Mouse (Mus musculus): ENCODE data around the gene Ppfia4. TPM values are rescaled to one million over a fixed set of nuclear protein-coding genes. Genes with fewer than 3 reads are reported as not detected.

Gene Ppfia4
- polyA plus RNA-seq, 1 experiment, result 8.9 TPM

DNA sequence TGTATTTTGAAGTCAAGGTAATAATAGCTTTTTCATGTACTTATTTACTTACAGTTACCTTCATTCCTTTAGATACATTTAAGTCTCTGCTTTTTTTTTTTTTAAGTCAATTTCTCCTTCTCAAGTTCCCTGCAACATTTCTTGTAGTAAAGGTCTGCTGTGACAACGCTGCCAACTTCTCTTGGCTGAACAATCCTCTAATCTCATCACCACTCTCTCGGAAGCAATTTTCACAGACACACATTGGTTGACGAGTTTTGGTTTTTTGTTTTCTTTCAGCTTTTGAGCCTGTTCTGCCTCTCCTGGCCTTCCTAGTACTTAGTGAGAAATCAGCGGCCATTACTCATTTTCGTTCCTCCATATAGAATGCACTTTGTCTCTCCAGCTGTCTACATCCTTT, 52.6 kb downstream of the Ppfia4 start:
- TF ChIP-seq POLR2A (IDR thresholded peaks at IDR 0.05; ENCODE audit: low read depth, low read length), result no peak
- TF ChIP-seq CTCF (IDR thresholded peaks at IDR 0.05; ENCODE audit: extremely low read depth, insufficient read length, insufficient replicate concordance, low read depth, low read length), result no peak
- Histone ChIP-seq H3K36me3 (ENCODE audit: control insufficient read depth, insufficient read depth, low read length) (no peaks in the 10 kb centered on the region), H3K27me3 (ENCODE audit: control insufficient read depth, insufficient read depth, low read length) (no peaks in the 10 kb centered on the region), H3K4me1 (ENCODE audit: control insufficient read depth, insufficient read depth, insufficient read length, low read length) (peaks cover 9% of the 10 kb centered on the region; the same call in 1 of the 2 replicates), H3K4me3 (ENCODE audit: low read depth, low read length) (no peak overlapping the region), H3K27ac (ENCODE audit: insufficient read depth, low read depth, low read length) (no peak overlapping the region)
- WGBS, result 88% methylated on average over 5 of the region's 5 CpGs

DNA sequence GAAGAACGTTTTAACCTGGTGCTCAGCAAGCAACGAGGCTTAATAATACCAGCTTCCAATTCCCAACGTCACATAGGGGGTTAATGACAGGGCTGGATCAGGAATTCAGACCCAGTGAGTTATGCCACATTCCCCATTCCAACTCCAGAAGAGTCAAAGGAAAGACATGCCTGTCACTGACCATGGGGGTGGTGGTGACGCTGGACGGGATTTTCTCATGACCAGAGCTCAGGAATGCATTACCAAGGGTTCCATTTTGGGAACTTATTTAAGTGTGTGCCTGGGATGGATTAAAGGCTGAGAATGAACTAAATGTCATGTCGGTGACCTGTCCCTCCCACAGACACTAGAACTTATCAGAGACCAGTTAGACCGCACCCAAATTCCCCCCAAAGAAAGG, 55.9 kb downstream of the Ppfia4 start:
- Histone ChIP-seq H3K27ac (ENCODE audit: insufficient read depth, low read depth, low read length) (no peak overlapping the region), H3K27me3 (ENCODE audit: control insufficient read depth, insufficient read depth, low read length) (no peaks in the 10 kb centered on the region), H3K4me3 (ENCODE audit: low read depth, low read length) (no peak overlapping the region), H3K36me3 (ENCODE audit: control insufficient read depth, insufficient read depth, low read length) (no peaks in the 10 kb centered on the region), H3K4me1 (ENCODE audit: control insufficient read depth, insufficient read depth, insufficient read length, low read length) (peaks cover 17% of the 10 kb centered on the region; the same call in 1 of the 2 replicates)
- TF ChIP-seq CTCF (IDR thresholded peaks at IDR 0.05; ENCODE audit: extremely low read depth, insufficient read length, insufficient replicate concordance, low read depth, low read length), result no peak
- no peak for TF ChIP-seq POLR2A (IDR thresholded peaks at IDR 0.05; ENCODE audit: low read depth, low read length)
- 89% methylated on average over 7 of the region's 7 CpGs for WGBS

DNA sequence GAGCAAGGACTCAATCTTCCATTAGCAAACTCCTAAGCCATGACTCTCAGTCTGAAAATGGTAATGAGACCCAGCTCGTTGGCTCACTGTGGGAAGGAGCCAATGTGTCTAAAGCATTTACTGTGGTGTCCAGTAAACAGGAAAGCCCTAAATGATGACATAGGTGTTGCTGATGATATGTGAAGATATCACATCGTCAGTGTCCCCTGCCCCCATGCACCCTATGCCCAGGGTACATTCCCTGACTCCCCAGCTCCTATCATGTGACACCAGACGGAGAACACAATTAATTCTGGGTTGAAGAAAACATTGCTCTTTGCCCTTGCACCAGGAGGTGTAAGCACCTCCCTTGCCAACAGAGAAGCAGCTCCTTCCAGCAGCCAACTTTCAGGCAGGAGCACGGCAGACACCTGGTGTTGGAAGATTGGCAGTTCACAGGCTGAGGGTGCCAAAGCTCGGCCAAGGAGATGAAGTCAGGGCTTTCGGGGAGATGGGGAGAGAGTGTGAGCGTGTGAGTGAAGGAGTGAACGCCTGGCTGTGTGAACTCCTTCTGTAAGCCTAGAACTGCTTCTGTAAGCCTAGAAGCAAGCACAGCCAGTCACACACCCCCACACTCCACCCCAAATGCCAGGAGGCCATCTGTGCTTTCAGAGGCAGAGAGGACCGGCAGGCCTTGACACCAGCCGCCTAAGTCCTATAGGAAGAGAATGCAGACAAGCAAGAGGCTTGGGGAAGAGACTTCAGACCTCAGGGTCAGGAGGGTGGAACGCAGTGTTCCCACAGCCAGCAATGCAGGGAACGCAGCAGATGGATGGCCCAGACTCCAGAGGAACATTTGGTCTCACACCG, 56.9 kb downstream of the Ppfia4 start:
- 0 out of 2 replicates have a peak overlapping the region, but pooled peaks have one; percentile 19 for H3K27ac ChIP-seq (ENCODE audit: insufficient read depth, low read depth, low read length)
- H3K27me3 ChIP-seq (ENCODE audit: control insufficient read depth, insufficient read depth, low read length), result no peaks in the 10 kb centered on the region
- TF ChIP-seq POLR2A (IDR thresholded peaks at IDR 0.05; ENCODE audit: low read depth, low read length) (no peak), CTCF (IDR thresholded peaks at IDR 0.05; ENCODE audit: extremely low read depth, insufficient read length, insufficient replicate concordance, low read depth, low read length) (no peak)
- H3K4me3 ChIP-seq (ENCODE audit: low read depth, low read length), result no peak overlapping the region
- H3K4me1 ChIP-seq (ENCODE audit: control insufficient read depth, insufficient read depth, insufficient read length, low read length), result peaks cover 17% of the 10 kb centered on the region; the same call in 1 of the 2 replicates
- 37% methylated on average over 13 of the region's 13 CpGs for WGBS
- no peaks in the 10 kb centered on the region for H3K36me3 ChIP-seq (ENCODE audit: control insufficient read depth, insufficient read depth, low read length)

DNA sequence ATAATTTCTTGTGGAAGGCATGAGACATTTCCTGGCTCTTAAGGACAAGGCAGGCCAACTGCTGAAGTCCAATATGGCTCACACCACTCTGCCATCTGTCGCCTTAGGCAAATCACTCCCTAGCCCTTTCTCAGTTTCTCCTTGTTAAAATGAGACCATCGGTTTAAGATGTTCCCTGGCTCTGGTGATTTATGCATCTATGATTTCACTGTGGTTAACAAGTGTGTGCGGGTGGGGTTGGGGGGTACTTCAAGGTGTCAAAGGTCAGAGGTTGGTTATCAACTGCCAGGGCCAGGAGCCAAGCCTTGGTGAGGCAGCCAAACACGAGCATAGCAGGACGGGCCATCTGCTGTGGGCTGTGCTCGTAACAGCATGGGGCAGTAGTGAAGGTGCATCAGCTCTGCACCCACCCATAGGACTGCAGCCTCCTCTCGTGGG, 58.2 kb downstream of the Ppfia4 start:
- Histone ChIP-seq H3K4me1 (ENCODE audit: control insufficient read depth, insufficient read depth, insufficient read length, low read length) (peaks cover 17% of the 10 kb centered on the region; the same call in 1 of the 2 replicates), H3K4me3 (ENCODE audit: low read depth, low read length) (no peak overlapping the region), H3K36me3 (ENCODE audit: control insufficient read depth, insufficient read depth, low read length) (no peaks in the 10 kb centered on the region), H3K27me3 (ENCODE audit: control insufficient read depth, insufficient read depth, low read length) (no peaks in the 10 kb centered on the region), H3K27ac (ENCODE audit: insufficient read depth, low read depth, low read length) (no peak overlapping the region)
- 39% methylated on average over 7 of the region's 7 CpGs for WGBS
- no peak for TF ChIP-seq POLR2A (IDR thresholded peaks at IDR 0.05; ENCODE audit: low read depth, low read length)
- TF ChIP-seq CTCF (IDR thresholded peaks at IDR 0.05; ENCODE audit: extremely low read depth, insufficient read length, insufficient replicate concordance, low read depth, low read length), result no peak

DNA sequence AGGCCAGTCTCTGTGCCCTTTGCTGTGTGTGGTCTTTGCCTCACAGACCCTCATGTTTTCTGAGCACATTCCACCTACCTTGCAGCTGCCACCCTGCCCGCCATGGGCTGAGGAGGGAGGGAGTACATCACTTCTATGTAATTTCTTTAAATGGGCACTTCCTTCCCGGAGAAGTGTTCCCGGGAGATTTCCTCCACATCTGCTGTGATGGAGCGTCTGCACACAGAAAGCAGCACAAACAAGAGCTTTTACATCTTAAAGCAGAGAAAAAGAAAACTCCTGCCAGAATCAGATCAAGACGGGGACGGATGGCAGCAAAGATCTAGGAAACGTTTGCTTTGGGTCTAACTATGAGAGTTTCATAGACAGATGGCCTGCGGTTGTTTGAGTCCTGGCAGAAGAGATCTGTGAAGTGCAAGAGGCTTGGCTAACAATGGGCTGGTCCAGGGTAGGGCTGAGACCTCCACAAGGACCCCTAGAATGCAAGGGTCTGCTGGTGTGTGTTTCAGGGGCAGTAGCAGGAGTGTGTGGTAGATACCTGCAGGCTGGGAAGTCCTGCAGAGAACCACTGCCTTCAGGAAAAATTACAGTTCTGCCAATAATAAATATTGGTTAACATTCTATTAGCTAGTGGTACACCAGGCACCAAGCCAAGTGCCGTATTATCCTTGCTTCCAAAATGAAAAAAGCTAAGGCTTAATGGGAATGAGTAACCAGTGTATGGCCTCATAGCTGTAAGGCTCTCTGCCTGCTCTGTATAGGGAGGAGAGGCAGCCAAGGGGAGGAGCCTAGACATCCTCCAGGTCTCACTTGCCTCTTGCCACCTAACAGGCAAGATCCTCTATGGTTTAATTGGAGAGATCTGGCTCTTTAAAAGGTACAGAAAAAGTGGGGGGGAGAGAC, 59.0 kb downstream of the Ppfia4 start:
- peaks cover 17% of the 10 kb centered on the region; the same call in 1 of the 2 replicates for H3K4me1 ChIP-seq (ENCODE audit: control insufficient read depth, insufficient read depth, insufficient read length, low read length)
- no peak for TF ChIP-seq CTCF (IDR thresholded peaks at IDR 0.05; ENCODE audit: extremely low read depth, insufficient read length, insufficient replicate concordance, low read depth, low read length)
- no peak for TF ChIP-seq POLR2A (IDR thresholded peaks at IDR 0.05; ENCODE audit: low read depth, low read length)
- 68% methylated on average over 9 of the region's 9 CpGs for WGBS

DNA sequence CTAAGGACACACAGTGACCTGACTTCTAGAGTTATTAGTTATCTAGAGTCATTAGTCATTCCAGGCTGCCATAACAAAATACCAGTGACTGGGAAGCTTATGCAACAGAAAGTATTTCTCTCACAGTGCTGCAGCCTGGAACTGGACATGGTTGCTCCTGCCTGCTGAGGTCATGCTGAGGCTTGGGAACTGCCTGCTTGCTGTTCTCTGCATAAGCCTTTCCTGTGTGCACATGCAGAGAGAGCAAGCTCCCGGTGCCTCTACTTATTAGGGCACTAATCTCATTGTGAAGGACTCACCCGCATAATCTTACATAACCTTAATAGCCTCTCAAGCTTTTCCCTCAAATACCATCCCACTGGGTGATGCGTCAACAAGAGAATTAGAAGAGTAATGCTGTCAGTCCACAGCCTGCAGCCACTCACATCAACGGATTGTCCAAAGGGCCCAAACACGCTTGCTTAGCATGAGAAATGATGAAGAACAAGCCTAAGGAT, 59.9 kb downstream of the Ppfia4 start:
- no peak overlapping the region for H3K4me3 ChIP-seq (ENCODE audit: low read depth, low read length)
- H3K36me3 ChIP-seq (ENCODE audit: control insufficient read depth, insufficient read depth, low read length), result no peaks in the 10 kb centered on the region
- H3K4me1 ChIP-seq (ENCODE audit: control insufficient read depth, insufficient read depth, insufficient read length, low read length), result peaks cover 17% of the 10 kb centered on the region; the same call in 1 of the 2 replicates
- WGBS, result 77% methylated on average over 5 of the region's 5 CpGs
- H3K27me3 ChIP-seq (ENCODE audit: control insufficient read depth, insufficient read depth, low read length), result no peaks in the 10 kb centered on the region
- TF ChIP-seq CTCF (IDR thresholded peaks at IDR 0.05; ENCODE audit: extremely low read depth, insufficient read length, insufficient replicate concordance, low read depth, low read length) (no peak), POLR2A (IDR thresholded peaks at IDR 0.05; ENCODE audit: low read depth, low read length) (no peak)
- no peak overlapping the region for H3K27ac ChIP-seq (ENCODE audit: insufficient read depth, low read depth, low read length)

More for the DNA sequence above, 59.0 kb downstream of the Ppfia4 start:
- Histone ChIP-seq H3K27ac (ENCODE audit: insufficient read depth, low read depth, low read length) (no peak overlapping the region), H3K27me3 (ENCODE audit: control insufficient read depth, insufficient read depth, low read length) (no peaks in the 10 kb centered on the region), H3K4me3 (ENCODE audit: low read depth, low read length) (no peak overlapping the region), H3K36me3 (ENCODE audit: control insufficient read depth, insufficient read depth, low read length) (no peaks in the 10 kb centered on the region)

Measured in small intestine, adult 2 months (tissue).